Mouse (Mus musculus) CD8-positive naive resting alpha-beta T cell, adult 2 months (primary cell): ENCODE data around the gene Midn.

Experiments used
- DNase-seq, 2 experiments: peaks; one replicate each; pipeline ENCODE4 v3.0.0; 2022; ENCODE audit warnings: low read depth in 2 of 2, low spot score in 2 of 2

Midn gene

GRCm38 (mm10) chr10:80127920-80128319 is 20.2 kb upstream of the Midn start:
- no peak for DNase-seq

DNA sequence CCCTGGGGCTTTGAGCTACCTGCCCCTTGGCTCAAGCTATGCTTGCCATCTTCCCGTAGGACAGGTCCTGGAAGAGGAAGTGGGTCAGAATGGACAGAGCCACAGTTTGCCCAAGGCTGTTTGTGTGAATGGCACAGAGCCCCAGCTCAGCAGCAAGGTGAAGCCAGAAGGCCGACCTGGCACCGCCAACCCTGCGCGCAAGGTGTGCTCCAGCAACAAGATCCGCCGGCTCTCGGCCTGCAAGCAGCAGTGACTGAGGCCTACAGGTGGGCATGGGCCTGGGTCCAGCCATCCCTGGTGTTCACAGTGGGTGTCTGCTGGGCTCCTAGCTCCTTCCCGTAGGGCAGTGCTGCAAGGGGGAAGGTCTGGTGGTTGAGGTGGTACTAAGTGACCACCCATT is 18.2 kb upstream of the Midn start:
- DNase-seq, result no peak

DNA sequence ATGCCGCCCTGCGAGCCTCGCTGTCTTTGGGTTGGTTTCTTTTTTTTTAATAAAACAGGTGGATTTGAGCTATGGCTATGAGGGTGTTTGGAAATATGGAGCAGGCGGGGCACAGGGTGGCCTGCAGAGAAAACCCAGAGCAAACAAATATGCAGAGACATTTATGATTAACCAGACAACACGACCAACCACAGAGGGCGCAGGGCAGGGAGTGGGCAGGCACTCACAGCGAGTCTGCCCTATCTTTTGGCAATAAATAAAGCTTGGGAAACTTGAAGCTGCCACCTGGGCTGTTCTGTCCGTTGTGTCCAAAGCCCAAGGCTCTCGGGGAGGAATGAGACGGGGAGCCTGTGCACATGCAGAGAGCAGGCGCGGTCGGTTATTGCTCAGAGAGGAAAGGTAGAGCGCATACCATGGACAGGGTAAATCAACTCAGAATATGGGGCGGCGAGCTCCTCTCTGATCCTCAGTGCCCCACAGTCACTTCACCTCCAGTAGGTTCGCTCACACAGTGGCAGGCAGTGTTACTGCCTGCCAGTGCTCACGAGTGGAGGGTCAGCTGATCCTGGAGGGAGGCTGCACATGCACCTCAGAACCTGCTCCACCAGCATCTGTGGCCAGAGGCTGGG is 17.6 kb upstream of the Midn start:
- no peak for DNase-seq

- no peak for DNase-seq
These were observed 16.6 kb upstream of the Midn start for GRCm38 (mm10) chr10:80131316-80131951.

GRCm38 (mm10) chr10:80131952-80132350 is 16.1 kb upstream of the Midn start:
- DNase-seq, result no peak

GRCm38 (mm10) chr10:80133226-80133849 is 14.7 kb upstream of the Midn start:
- DNase-seq, result no peak

- no peak for DNase-seq
These were observed 13.7 kb upstream of the Midn start for GRCm38 (mm10) chr10:80134421-80134820.

DNA sequence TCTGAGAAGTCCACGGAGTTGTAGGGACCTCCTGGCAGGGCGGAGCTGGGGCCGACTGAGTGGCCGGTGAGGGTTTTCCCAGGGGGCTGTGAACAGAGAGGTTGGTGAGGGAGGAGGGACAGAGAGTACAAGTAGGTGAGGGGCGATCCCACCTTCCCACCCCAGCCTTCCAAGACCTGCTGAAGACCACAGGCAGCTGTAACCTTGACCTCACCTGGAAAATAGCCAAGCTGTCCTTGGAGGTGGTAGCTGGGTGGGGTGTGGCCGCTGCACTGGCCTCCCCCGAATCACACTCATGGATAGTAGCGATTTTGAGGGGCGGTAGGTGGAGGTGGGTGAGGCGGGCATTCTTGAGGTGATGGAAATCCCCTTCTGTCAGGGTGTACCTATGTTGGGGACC is 12.9 kb upstream of the Midn start:
- no peak for DNase-seq

- no peak for DNase-seq
These were observed 12.4 kb upstream of the Midn start for GRCm38 (mm10) chr10:80135641-80136040.

DNA sequence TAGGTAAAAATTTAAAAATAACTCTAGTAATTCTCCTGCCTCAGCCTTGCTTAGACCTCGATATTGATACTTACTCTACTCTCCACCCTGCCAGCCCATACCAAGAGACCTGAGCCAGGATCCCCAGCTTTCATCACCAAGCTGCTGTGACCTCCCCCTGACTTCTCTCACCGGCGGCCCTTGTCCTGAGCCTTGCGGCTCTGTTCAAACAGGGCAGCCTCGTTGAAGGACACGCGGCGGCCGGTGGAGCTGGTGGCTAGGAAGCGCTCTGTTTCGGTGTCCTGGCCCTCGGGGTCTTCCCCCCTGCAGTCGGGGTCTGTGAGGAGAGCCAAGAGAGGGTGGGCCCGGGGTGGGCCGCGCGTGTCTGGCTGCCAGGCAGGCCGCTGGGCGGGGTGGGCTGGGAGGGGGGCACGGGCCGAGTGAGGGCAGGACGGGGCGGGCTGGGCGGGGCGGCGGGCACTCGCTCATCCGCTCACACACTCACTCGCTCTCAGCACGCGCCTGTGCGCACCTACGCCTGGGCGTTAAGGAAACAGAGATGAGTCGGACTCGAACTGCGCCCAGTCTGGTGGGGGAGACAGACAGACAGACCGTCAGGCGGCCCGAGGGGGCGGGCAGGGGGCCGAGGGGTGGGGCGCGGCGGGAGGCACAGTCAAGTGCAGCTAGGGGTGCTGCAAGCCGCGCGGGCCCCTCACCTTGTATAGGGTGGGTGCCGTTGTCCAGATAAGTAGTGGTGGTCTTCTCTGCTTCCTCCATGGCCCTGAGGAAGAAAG is 11.7 kb upstream of the Midn start:
- DNase-seq, result no peak

GRCm38 (mm10) chr10:80136952-80137625 is 11.0 kb upstream of the Midn start:
- peak in 1 of 2 experiments; percentile 51 for DNase-seq

DNA sequence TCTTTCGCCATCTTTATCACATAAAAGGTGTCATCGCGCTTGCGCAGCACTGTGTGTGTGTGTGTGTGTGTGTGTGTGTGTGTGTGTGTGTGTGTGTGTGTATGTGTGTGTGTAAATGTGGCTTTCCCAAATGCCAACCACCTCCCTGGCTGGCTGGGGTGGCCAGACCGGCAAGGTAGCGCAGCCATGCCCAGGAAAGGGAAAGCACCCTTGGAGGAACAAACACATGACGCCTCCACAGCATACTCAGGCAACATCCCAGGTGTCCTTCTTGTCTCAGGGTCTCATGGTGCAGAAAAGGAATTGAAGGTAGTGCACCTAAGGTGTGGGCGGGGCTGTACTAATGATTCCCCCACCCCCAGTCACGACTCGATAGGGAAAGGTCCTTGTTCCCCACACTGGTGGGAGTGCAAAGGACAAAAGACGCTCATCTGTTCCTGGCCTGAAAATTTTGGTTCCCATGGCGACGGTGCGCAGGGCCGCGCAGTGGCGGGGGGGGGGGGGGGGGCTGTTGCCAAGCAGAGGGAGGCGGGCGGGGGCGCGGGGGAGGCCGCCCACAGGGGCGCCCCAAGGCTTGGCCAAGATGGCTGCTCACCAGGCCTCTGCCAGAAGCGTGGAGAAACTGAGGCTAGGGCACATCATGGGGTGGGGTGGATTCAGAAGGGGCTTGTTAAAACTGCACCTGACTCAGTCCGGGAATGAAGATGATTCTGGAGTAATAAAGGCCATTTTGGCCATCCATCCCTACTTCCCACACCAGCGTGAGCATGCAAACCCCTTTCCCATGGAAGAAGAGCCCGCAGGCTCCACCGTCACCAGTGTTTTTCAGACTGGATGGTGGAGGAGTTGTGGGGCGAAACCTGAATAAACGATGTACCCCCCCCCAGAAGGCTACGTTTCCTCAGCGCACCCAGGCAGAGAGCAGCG is 10.2 kb upstream of the Midn start:
- peak in 1 of 2 experiments; percentile 37 for DNase-seq

DNA sequence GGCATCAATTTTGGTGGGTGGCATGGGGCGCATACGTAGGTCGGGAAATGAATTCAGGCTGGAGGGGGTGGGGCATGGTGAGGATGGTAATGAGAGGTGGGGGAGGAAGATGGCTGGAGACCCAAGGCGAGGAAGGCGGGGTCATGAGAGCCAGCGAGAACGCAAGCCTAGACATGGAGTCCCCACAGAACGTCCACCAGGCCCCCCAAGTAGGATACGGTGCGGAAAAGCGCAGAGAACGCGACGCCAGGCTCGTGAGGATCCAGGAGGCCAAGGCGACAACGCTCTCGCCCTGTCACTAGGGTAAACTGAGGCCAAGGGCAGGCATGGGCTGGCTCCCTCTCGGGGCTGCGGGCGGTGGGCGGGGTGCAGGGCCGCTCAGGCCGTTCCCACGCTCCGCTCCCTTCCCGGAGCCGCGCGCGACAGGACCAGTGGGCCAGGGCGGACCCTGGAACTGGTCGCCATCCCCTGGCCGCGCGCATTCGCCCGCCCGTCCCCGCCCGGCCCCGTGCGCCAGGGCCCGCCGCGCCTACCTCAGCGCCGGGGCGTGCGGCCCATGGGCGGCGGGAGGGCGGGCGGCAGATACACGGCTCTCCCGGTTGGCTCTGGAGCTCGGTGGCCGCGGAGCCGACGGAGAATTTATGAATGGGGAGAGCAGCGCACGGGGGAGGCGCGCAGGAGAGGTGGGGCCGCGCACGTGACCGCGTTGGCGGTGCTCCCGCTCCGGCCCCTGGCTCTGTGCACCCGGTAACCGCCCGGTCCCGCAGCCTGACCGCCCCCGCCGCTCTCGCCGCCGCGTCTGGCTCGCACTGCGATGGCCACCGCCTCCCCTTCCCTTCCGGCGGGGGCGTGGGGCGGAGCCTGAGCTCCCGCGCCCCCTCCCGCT is 9.3 kb upstream of the Midn start, which contains the start of gene Atp5d:
TSS of gene Atp5d (plus strand) at position 80 of the 886 bp plus-strand sequence.
- DNase-seq, result peak in 1 of 2 experiments; percentile 21

DNA sequence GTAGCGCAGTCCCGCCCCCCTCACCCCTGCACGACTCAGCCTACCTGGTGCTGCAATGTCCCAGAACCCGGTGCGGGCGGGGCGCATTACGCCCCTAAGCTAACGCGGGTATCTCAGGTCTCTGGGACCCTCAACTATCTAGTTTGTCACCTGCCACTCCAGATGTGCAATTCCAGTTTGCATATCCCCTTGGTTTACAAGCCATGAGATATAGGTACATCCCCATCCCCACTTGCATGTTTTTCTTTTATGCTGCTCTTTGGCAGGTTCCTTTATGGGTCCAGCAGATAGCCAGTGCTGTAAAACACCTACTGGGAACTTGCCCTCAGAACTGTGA is 8.7 kb upstream of the Midn start:
- no peak for DNase-seq

- no peak for DNase-seq
These were observed 8.0 kb upstream of the Midn start for GRCm38 (mm10) chr10:80139975-80140665.

GRCm38 (mm10) chr10:80140666-80141035 is 7.4 kb upstream of the Midn start, which contains the start of gene Cbarp:
Gene Cbarp, minus strand, starts transcription at chr10:80140835.
- DNase-seq, result no peak

GRCm38 (mm10) chr10:80141243-80141642 is 6.8 kb upstream of the Midn start:
- DNase-seq, result peak; percentile 97

DNA sequence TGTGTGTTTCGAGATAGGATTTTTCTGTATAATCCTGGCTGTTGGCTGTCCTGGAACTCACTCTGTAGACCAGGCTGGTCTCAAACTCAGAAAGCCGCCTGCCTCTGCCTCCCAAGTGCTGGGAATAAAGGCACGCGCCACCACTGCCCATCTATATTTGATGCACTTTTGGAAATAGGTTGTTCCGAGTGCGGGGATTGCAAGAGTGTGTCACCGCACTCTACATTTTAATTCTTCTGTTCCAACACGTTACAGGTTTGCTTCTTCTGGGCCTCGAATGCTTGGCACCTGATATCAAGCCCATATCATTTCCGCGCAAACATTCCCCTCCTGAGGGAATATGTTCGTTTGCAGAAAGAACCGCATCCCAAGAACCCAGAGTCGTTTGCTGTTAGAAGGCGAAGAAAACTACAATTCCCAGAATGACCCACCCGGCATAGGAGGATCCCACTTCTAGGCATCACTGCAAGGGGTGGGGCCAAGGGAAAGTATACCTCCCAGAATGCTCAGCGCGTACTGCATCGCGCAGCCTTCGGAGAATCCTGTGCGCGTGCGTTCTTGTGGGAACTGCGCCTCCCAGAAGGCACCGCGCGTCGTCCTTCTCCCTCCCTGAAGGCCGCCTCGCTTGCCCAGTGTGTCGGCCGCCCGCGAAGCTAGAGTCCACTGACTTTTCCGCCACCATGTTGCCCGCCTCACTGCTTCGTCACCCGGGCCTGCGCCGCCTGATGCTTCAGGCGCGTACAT is 6.1 kb upstream of the Midn start:
- peak; percentile 81 to 83 for DNase-seq
